Mouse (Mus musculus): ENCODE data around the gene Pdlim3. TPM values are rescaled to one million over a fixed set of nuclear protein-coding genes. Genes with fewer than 3 reads are reported as not detected.
"Not testable (repeated sequence)": the region's sequence is repeated elsewhere in the genome, so short reads cannot be mapped to it uniquely, and the experiment has no call there.

Pdlim3 gene
- total RNA-seq (2015) (not detected in 2 replicates), total RNA-seq (2017) (not detected in 2 replicates)

- no peak for ATAC-seq (ENCODE audit: poor library complexity, severe bottlenecking)
Observed at GRCm38 (mm10) chr8:45885202-45885685, at the start of gene Pdlim3. Gene Pdlim3 (plus strand): TSS chr8:45885461.

GRCm38 (mm10) chr8:45843306-45843705 is 42.0 kb upstream of the Pdlim3 start:
- ATAC-seq (ENCODE audit: poor library complexity, severe bottlenecking) = no peak

DNA sequence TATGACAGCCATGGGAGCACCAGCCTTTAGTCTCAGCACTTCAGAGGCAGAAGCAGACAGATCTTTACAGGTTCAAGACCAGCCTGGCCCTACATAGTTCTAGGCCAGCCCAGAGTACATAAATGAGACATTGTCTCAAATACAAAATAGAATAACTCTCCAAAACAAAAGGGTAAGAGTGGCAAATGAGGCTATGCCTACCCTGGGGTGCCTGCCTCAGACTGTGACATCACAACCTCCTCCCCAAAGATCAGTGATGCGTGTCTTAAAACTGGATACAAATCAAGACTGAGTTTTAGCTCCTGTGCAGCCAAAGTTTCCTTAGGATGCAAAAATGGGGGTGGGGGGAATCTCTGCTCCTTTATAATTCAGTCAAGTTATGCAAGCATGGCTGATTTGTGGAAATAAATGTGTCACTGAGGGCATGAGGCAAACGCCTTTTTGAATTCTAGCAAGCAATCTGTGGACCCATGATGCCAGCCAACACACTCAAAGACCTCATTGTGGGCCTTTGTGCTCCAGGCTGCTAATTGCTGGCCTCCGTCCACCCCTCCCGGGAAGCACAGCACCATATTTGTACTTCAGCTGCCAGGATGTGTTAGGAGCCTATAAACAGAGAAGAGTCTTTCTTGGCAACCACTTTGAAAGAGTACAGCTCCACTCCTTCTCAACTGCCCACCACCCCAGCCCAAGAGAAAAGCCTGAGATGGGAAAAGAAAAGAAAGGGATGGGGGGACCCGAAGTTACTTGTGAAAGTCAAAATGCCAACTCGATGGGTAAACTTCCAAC is 41.0 kb upstream of the Pdlim3 start:
- ATAC-seq (ENCODE audit: poor library complexity, severe bottlenecking) = no peak

GRCm38 (mm10) chr8:45844911-45845481 is 40.3 kb upstream of the Pdlim3 start:
- ATAC-seq (ENCODE audit: poor library complexity, severe bottlenecking) = no peak

DNA sequence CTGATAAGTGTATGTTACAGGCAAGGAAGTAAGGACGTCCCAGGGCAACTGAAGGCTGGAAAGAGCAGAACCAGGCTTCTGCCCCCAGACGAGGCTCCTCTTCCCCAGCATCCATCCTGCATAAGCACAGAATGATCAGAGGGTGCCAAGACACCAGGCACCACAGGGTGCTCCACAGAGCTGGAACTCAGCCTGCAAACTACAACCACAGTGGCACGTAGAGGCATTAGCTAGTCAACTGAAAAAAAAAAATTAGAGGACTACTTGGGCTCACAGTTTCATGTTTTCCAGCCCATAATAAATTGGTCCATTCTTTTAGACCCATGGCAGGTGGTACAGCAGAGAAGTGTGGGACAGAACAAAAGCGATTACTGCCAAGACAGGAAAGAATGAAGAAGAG is 39.4 kb upstream of the Pdlim3 start:
- ATAC-seq (ENCODE audit: poor library complexity, severe bottlenecking) = no peak

GRCm38 (mm10) chr8:45855118-45855517 is 30.1 kb upstream of the Pdlim3 start:
- no peak for ATAC-seq (ENCODE audit: poor library complexity, severe bottlenecking)

GRCm38 (mm10) chr8:45857734-45858133 is 27.5 kb upstream of the Pdlim3 start:
- no peak for ATAC-seq (ENCODE audit: poor library complexity, severe bottlenecking)

- ATAC-seq (ENCODE audit: poor library complexity, severe bottlenecking) = no peak
Observed at GRCm38 (mm10) chr8:45858391-45858790, 26.9 kb upstream of the Pdlim3 start.

GRCm38 (mm10) chr8:45871587-45871986 is 13.7 kb upstream of the Pdlim3 start:
- not testable (repeated sequence) for ATAC-seq (ENCODE audit: poor library complexity, severe bottlenecking)

GRCm38 (mm10) chr8:45872077-45872476 is 13.2 kb upstream of the Pdlim3 start:
- no peak for ATAC-seq (ENCODE audit: poor library complexity, severe bottlenecking)

DNA sequence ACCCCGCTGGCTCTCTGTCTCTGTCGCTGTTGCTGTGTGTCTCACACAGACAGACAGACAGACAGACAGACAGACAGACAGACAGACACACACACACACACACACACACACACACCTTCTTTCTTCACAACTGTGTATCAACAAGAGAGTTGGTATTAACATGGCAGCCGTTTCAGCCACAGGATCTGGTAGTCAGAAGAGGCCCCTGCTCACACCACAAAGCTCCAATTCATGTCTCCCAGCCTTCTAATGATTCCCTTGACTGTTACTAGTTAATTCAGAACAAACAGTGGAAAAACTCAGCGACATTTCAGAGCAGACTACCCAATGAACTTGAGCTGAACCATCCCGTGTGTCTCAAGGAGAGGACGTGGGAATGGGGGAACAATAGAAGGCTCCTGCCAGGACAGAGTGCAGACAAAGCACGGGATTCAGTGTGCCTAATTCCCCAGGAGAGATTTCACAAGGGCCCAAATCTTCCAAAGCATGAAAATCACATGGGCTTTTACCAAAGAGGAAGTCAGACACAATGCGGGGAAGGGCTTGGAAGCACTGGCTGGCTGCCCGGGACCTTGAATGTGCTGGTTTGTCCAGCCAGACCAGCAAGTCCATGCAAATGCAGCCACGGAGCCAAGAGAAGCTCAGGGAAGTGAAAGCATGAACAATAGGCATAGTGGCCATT is 10.2 kb upstream of the Pdlim3 start:
- no peak for ATAC-seq (ENCODE audit: poor library complexity, severe bottlenecking)

GRCm38 (mm10) chr8:45876397-45876796 is 8.9 kb upstream of the Pdlim3 start:
- ATAC-seq (ENCODE audit: poor library complexity, severe bottlenecking) = no peak

DNA sequence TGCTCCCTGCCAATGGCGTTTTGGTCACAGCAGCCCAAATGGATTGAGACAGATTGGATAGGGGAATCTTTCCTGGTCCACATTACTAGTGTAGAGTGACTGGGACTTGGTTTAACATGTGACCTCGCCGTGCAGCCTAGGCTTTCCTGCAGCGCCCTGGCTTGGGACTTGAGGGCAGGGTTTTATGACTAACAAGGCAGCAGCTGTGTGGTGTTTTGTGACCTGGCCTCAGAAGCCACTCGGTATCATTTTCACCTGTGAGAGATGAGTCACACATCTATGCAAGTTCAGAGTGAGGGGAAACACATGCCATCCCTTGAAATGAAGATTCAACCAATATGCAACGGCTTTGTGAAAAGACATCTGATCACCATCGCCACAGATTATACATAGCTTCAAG is 7.6 kb upstream of the Pdlim3 start:
- no peak for ATAC-seq (ENCODE audit: poor library complexity, severe bottlenecking)

- no peak for ATAC-seq (ENCODE audit: poor library complexity, severe bottlenecking)
Observed at GRCm38 (mm10) chr8:45880457-45880856, 4.8 kb upstream of the Pdlim3 start.

- no peak for ATAC-seq (ENCODE audit: poor library complexity, severe bottlenecking)
Observed at GRCm38 (mm10) chr8:45881726-45882125, 3.5 kb upstream of the Pdlim3 start.

DNA sequence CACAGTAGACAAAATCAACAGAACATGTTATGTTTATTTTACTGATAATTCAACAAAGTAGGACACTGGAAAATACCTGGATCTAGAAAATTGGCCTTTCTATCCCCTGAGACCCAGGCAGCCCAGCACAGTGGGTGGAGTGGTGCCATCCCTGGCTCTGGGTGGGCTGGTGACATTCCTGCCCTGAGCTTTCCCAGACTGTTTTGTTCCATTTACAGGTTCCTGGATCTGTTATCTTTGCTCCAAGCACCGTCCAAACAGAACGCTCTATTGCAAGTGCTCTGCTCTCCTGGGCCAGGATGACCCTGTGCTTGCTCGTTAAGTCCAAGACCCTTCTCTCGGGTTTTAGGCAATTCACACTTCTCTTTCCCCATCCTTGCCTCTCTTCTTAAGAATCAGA is 1.5 kb upstream of the Pdlim3 start:
- no peak for ATAC-seq (ENCODE audit: poor library complexity, severe bottlenecking)

DNA sequence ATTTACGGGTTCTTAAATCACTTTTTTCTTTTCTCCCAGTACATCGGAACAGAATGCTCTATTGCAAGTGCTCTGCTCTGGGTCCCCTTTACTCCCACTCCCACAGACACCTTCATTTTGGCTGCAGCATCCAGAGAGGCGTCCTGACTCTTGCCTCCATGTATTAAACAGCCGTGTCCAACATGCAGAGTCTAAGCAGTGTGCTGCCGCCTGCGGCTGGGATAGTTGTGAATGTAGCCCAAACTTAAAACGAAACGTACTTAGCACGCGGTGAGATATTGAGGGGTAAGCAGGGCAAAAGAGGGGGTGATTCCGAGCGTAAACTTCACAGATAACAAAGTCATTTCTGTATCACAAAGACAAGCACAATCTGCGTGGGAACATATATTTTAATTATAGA is 709 bp upstream of the Pdlim3 start:
- ATAC-seq (ENCODE audit: poor library complexity, severe bottlenecking) = no peak

GRCm38 (mm10) chr8:45885775-45886174 is 514 bp downstream of the Pdlim3 start:
- ATAC-seq (ENCODE audit: poor library complexity, severe bottlenecking) = no peak

- no peak for ATAC-seq (ENCODE audit: poor library complexity, severe bottlenecking)
Observed at GRCm38 (mm10) chr8:45889737-45890136, 4.5 kb downstream of the Pdlim3 start.

GRCm38 (mm10) chr8:45896590-45896989 is 11.3 kb downstream of the Pdlim3 start:
- ATAC-seq (ENCODE audit: poor library complexity, severe bottlenecking) = no peak

GRCm38 (mm10) chr8:45899783-45900182 is 14.5 kb downstream of the Pdlim3 start:
- peak; percentile 95 for ATAC-seq (ENCODE audit: poor library complexity, severe bottlenecking)

DNA sequence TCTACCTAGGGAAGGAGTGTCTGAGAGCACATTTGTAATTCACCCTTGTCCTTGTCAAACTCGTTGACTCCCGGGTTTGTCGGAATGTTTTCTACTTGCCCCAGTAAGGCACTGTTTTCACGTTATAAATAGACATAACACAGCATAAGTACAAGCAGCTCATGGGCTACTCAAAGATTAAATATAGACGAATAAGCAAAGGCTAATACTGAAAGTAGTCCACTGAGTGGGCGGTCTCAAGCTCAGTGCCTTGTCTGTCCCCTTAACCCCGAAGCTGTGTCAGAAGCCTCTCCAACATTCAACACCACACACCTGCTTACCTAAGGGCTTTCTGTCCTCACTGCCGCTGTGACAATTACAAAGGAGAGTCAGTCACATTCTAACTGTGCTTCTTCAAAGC is 16.4 kb downstream of the Pdlim3 start:
- no peak for ATAC-seq (ENCODE audit: poor library complexity, severe bottlenecking)
